Comparison of ENCODE assay signal across 28 mouse cellular contexts in genomic region chr3:123580038-123580437, GRCm38 (mm10).
"Had no signal": no experiment of that assay in that cellular context is flagged by ENCODE, and none has a peak within 500 bp of the region (broad histone marks: within the 10 kb centered on the region; RNA-seq: fewer than 3 reads in every experiment).

No protein-coding gene starts in this region.

- DNase-seq: gastrocnemius, adult 2 months; gastrocnemius, postnatal 10 days; gastrocnemius, postnatal 25 days; heart, adult 18-20 months; heart, postnatal 10 days; heart, postnatal 4 days; kidney, adult 18-20 months; kidney, adult 8-10 months; kidney, postnatal 10 days; kidney, postnatal 25 days; kidney, postnatal 4 days; liver; liver, embryonic 13.5 days had no signal

- H3K36me3 ChIP-seq: heart, embryonic 10.5 days; heart, embryonic 12.5 days; hindbrain, embryonic 10.5 days; hindbrain, embryonic 12.5 days; intestine, embryonic 15.5 days; limb, embryonic 10.5 days; limb, embryonic 12.5 days; liver, embryonic 13.5 days; liver, embryonic 15.5 days had no signal

- H3K27me3 ChIP-seq: heart, embryonic 12.5 days; hindbrain, embryonic 12.5 days; intestine, embryonic 15.5 days; limb, embryonic 12.5 days; liver, embryonic 13.5 days; liver, embryonic 15.5 days had no signal

- H3K4me3 ChIP-seq: gastrocnemius, adult 2 months; heart, embryonic 10.5 days; heart, embryonic 12.5 days; hindbrain, embryonic 10.5 days; hindbrain, embryonic 12.5 days; intestine, embryonic 15.5 days; layer of hippocampus, adult 2 months; left cerebral cortex, adult 2 months; limb, embryonic 10.5 days; limb, embryonic 12.5 days; liver, embryonic 13.5 days; liver, embryonic 15.5 days had no signal

- H3K4me2 ChIP-seq: heart, embryonic 12.5 days; hindbrain, embryonic 12.5 days; hindbrain, embryonic 14.5 days; intestine, embryonic 15.5 days; limb, embryonic 12.5 days; liver, embryonic 11.5 days; liver, embryonic 13.5 days; liver, embryonic 15.5 days had no signal

- H3K9me3 ChIP-seq: heart, embryonic 10.5 days; heart, embryonic 12.5 days; hindbrain, embryonic 10.5 days; hindbrain, embryonic 12.5 days; intestine, embryonic 15.5 days; limb, embryonic 10.5 days; limb, embryonic 12.5 days; liver, embryonic 13.5 days; liver, embryonic 15.5 days had no signal

- ATAC-seq: hindbrain, embryonic 16.5 days; inflammation-experienced regulatory T-cells, adult 6 months; intestine, embryonic 15.5 days; intestine, postnatal 0 days had no signal

- H3K9ac ChIP-seq: heart, embryonic 12.5 days; hindbrain, embryonic 12.5 days; hindbrain, embryonic 14.5 days; intestine, embryonic 15.5 days; limb, embryonic 12.5 days; liver, embryonic 13.5 days; liver, embryonic 15.5 days had no signal

- H3K27ac ChIP-seq: gastrocnemius, adult 2 months; heart, embryonic 10.5 days; hindbrain, embryonic 10.5 days; hindbrain, embryonic 12.5 days; hindbrain, embryonic 14.5 days; intestine, embryonic 15.5 days; left cerebral cortex, adult 2 months; limb, embryonic 10.5 days; limb, embryonic 12.5 days; liver, embryonic 13.5 days; liver, embryonic 15.5 days had no signal

- H3K4me1 ChIP-seq: hindbrain, embryonic 10.5 days; hindbrain, embryonic 12.5 days; intestine, embryonic 15.5 days; limb, embryonic 10.5 days; limb, embryonic 12.5 days had no signal
